Mouse (Mus musculus) Patski (cell line): ENCODE measurements around the gene Nmbr. TPM values are rescaled to one million over a fixed set of nuclear protein-coding genes. Genes with fewer than 3 reads are reported as not detected.

Source experiments
- ATAC-seq: fragments of 100-300 bp; one replicate; pipeline ENCODE4 v1.8.0; 2021
- CTCF ChIA-PET: fragments of 350-600 bp; sonication (Branson Sonifier 250); formaldehyde crosslinking; loops from one replicate; lab custom pipeline; 2022; ENCODE audit warnings: inconsistent platforms; lab: Charles Lee
- POLR2A ChIA-PET: fragments of 350-600 bp; sonication (Branson Sonifier 250); formaldehyde crosslinking; loops from one replicate; lab custom pipeline; 2022; ENCODE audit warnings: antibody characterized with exemption, inconsistent platforms; lab: Charles Lee
- DNase-seq: peaks from one replicate; pipeline ENCODE4 v3.0.0-alpha.2; 2011; ENCODE audit warnings: low read depth, low spot score
- H3K27me3 ChIP-seq: fragments of 371-371 bp; one replicate; pipeline ENCODE4 v1.5.1; 2021
- CTCF ChIP-seq: fragments of 100-300 bp; IDR thresholded peaks from one replicate; pipeline ENCODE4 v1.5.1; 2021
- in situ Hi-C: fragments of 300-500 bp; cut with MboI; formaldehyde crosslinking; loops from 3 replicates; pipeline ENCODE4 v1.11.1; 2018; ENCODE audit warnings: low pct_unique_long_range_greater_than_20kb, mixed read lengths
- polyA plus RNA-seq: library from polyadenylated mRNA; unstranded; gene quantifications from one replicate; pipeline ENCODE4 v1.2.3, GENCODE M21; 2021

Nmbr gene
- 0.15 TPM for polyA plus RNA-seq

- peak; percentile 97 for ATAC-seq
- in situ Hi-C loops, result no loop called here
- POLR2A ChIA-PET, result no interaction called here
- CTCF ChIA-PET, result interaction anchor here (0.8 kb wide), 4 partner anchors 15 to 305 kb away, joined by 3 to 4 read pairs (median 3); no protein-coding TSS in a partner anchor
- DNase-seq, result peak; percentile 77
- TF ChIP-seq CTCF, result peak; percentile 89
- H3K27me3 ChIP-seq, result no peaks in the 10 kb centered on the region
Observed at GRCm38 (mm10) chr10:14705072-14706066, at the start of gene Nmbr, which contains the start of gene Vta1. Gene Nmbr (plus strand): TSS chr10:14705591. Gene Vta1 (minus strand): TSS chr10:14705560.

DNA sequence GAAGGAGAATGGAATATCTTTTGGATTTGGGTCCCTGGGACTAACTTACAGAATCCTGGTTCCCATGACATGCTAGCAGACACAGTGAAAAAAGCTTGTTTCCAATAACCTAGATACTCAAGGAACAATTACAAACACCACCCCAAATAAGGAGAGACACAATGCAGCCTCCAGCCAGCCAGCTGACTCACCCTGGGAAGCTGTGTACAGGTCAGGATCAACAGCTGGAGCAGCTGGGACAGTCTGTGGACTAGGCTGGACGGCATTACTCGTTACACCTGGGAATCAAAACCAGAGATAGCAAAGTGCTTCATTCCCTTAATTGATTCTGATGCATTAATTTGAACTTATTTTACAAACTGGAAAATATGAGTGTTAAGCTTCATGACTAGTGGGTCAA lies 44.5 kb upstream of the Nmbr start:
- ChIA-PET POLR2A (interaction anchor here (0.6 kb wide), 1 partner anchor 80 kb away, joined by 4 read pairs; no protein-coding TSS in a partner anchor), CTCF (interaction anchor here (1.1 kb wide), 1 partner anchor 110 kb away, joined by 3 read pairs; no protein-coding TSS in a partner anchor)
- no peak for DNase-seq
- no peak for TF ChIP-seq CTCF
- no peak for ATAC-seq
- in situ Hi-C loops, result no loop called here
- no peaks in the 10 kb centered on the region for H3K27me3 ChIP-seq

- TF ChIP-seq CTCF, result no peak
- POLR2A ChIA-PET, result no interaction called here
- CTCF ChIA-PET, result interaction anchor here (1.1 to 3.0 kb wide), 6 partner anchors 9 to 262 kb away, joined by 3 to 14 read pairs (median 4); no protein-coding TSS in a partner anchor
- no peak for ATAC-seq
- in situ Hi-C loops, result no loop called here
- DNase-seq, result no peak
- no peaks in the 10 kb centered on the region for H3K27me3 ChIP-seq
Observed at GRCm38 (mm10) chr10:14666147-14666546, 39.2 kb upstream of the Nmbr start.

- no peak for DNase-seq
- ChIA-PET POLR2A (interaction anchor here (0.5 kb wide), 1 partner anchor 1181 kb away, joined by 3 read pairs; no protein-coding TSS in a partner anchor), CTCF (interaction anchor here (0.9 to 3.4 kb wide), 5 partner anchors 10 to 28 kb away, joined by 3 to 14 read pairs (median 5); no protein-coding TSS in a partner anchor)
- peak; percentile 52 for TF ChIP-seq CTCF
- in situ Hi-C loops, result no loop called here
- H3K27me3 ChIP-seq, result no peaks in the 10 kb centered on the region
- no peak for ATAC-seq
Observed at GRCm38 (mm10) chr10:14685663-14686062, 19.7 kb upstream of the Nmbr start.

DNA sequence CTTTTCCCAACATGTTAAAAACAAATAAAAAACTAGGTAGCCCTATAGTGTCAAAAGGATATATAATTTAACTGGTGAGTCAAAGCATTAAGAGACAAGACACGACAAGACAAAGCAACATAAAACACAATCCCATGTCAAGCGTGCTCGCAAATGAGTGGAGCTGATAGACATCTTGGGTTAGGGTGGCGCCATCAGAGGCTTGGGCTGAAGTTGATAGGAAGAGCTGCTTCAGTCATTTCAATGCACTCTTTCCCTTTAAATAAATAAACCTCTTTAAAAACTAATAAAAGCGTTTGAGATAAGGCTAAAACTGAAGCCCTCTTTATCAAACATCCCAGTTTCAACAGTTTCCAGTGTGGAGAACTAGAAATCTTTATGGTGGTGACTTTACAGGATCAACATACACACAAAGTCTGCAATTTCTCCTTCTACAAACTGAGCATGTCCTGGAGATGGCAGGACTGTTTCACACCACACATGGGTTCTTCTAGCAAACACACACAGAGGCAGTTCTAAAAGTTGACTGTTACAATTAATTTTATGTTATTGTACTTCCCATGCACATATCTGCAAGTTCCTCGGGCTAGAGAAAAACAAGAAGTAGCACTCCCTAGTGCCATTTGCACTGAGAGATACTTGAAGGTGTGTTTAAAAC lies 16.5 kb upstream of the Nmbr start:
- DNase-seq, result no peak
- in situ Hi-C loops, result no loop called here
- ChIA-PET POLR2A (no interaction called here), CTCF (no interaction called here)
- no peak for ATAC-seq
- no peak for TF ChIP-seq CTCF
- no peaks in the 10 kb centered on the region for H3K27me3 ChIP-seq

- no peak for ATAC-seq
- in situ Hi-C loops, result no loop called here
Observed at GRCm38 (mm10) chr10:14690349-14690748, 15.0 kb upstream of the Nmbr start.

DNA sequence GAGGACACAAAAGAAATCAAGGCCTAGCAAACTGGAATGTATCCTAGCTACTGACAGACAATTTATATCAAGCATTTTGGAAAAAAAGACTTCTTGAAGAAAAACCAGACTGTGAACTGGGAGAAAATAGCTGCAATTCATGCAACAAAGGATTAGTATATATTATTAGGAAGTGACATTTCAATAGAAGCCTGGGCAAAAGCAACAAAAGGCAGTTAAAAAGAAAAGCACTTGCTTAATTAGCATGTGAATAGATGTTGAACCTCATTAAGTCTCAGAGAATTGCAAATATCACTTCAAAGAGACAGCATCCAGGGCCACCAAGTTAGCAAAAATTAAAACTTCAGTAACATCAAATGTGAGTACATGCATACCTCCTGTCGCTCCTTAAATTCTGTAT lies 2.2 kb upstream of the Nmbr start:
- POLR2A ChIA-PET, result interaction anchor here (0.7 kb wide), 1 partner anchor 169 kb away, joined by 3 read pairs; no protein-coding TSS in a partner anchor
- no peak for DNase-seq
- ATAC-seq, result no peak
- H3K27me3 ChIP-seq, result no peaks in the 10 kb centered on the region
- TF ChIP-seq CTCF, result no peak
- CTCF ChIA-PET, result interaction anchor here (0.8 to 0.9 kb wide), 2 partner anchors 10 to 116 kb away, joined by 3 read pairs; no protein-coding TSS in a partner anchor
- in situ Hi-C loops, result loop anchor here (5.0 kb wide), 2 partner anchors 161 to 256 kb away; no protein-coding TSS in a partner anchor

More at GRCm38 (mm10) chr10:14690349-14690748, 15.0 kb upstream of the Nmbr start:
- H3K27me3 ChIP-seq, result no peaks in the 10 kb centered on the region
- POLR2A ChIA-PET, result no interaction called here
- no peak for DNase-seq
- CTCF ChIA-PET, result no interaction called here
- no peak for TF ChIP-seq CTCF

GRCm38 (mm10) chr10:14703830-14704420 lies 1.5 kb upstream of the Nmbr start:
- ATAC-seq (no peak), DNase-seq (no peak)
- CTCF ChIA-PET, result interaction anchor here (0.8 kb wide), 3 partner anchors 16 to 116 kb away, joined by 3 to 4 read pairs (median 3); no protein-coding TSS in a partner anchor
- POLR2A ChIA-PET, result no interaction called here
- no peak for TF ChIP-seq CTCF
- no peaks in the 10 kb centered on the region for H3K27me3 ChIP-seq
- in situ Hi-C loops, result loop anchor here (5.0 kb wide), 2 partner anchors 162 to 257 kb away; no protein-coding TSS in a partner anchor

- in situ Hi-C loops, result no loop called here
- no peak for ATAC-seq
- ChIA-PET CTCF (no interaction called here), POLR2A (interaction anchor here (0.7 kb wide), 1 partner anchor 522 kb away, joined by 4 read pairs; no protein-coding TSS in a partner anchor)
- DNase-seq, result no peak
- peaks cover 42% of the 10 kb centered on the region for H3K27me3 ChIP-seq
- no peak for TF ChIP-seq CTCF
Observed at GRCm38 (mm10) chr10:14718114-14718513, 12.7 kb downstream of the Nmbr start, which contains the start of gene Gje1. Gene Gje1 (minus strand): TSS chr10:14718214.
